Mouse (Mus musculus) skeletal muscle tissue, postnatal 0 days (tissue): ENCODE measurements around the gene Ablim1. TPM values are rescaled to one million over a fixed set of nuclear protein-coding genes. Genes with fewer than 3 reads are reported as not detected.

Experiments
- polyA plus RNA-seq: library from polyadenylated mRNA; unstranded; fragments of >200 nt; fragmentation: Nextera tagmentation; extraction: Ambion mirVana; gene quantifications from 2 replicates; pipeline ENCODE4 v1.2.1, GENCODE M21; 2015

Gene Ablim1
- 25.6 and 30.3 TPM in 2 replicates for polyA plus RNA-seq

GRCm38 (mm10) chr19:57314346-57315012 is at the start of gene Ablim1:
TSS of gene Ablim1 (minus strand) at chr19:57314919.

GRCm38 (mm10) chr19:57360341-57361130 is 45.8 kb upstream of the Ablim1 start, which contains the start of gene Fam160b1:
TSS of gene Fam160b1 (plus strand) at chr19:57360680.

GRCm38 (mm10) chr19:57007781-57008710 is 306.7 kb downstream of the Ablim1 start, which contains the start of gene Afap1l2:
TSS of gene Afap1l2 (minus strand) at chr19:57008228.

Other genes with a start within 250 kb of the Ablim1 start
- gene Fam160b1, start 45.8 kb upstream of the Ablim1 start, polyA plus RNA-seq: 7.0 and 7.3 TPM in 2 replicates
- 12.9 and 15.1 TPM in 2 replicates for gene Trub1, start 138.0 kb upstream of the Ablim1 start, polyA plus RNA-seq